Mouse (Mus musculus) cortical plate, adult 2 months (tissue): Measurements from ENCODE around the gene Sbk1.

Experiments
- CTCF ChIP-seq: fragments of 200-500 bp; IDR thresholded peaks from 2 replicates; pipeline ENCODE4 v1.5.1; 2011; ENCODE audit warnings: mild to moderate bottlenecking, control low read depth, low read length; ENCODE audit not compliant: insufficient read depth; ENCODE audit errors: extremely low read depth
- POLR2A ChIP-seq: fragments of 200-500 bp; IDR thresholded peaks from 2 replicates; pipeline ENCODE4 v1.6.1; 2011; ENCODE audit warnings: mild to moderate bottlenecking, low read length, control low read depth; ENCODE audit not compliant: insufficient read depth; ENCODE audit errors: extremely low read depth

- no peak for TF ChIP-seq CTCF
- no peak for TF ChIP-seq POLR2A
These were observed 17.5 kb downstream of the Sbk1 start for GRCm38 (mm10) chr7:126289956-126290355.
